9 mouse cellular contexts compared by ENCODE assay signal in the genomic region with DNA sequence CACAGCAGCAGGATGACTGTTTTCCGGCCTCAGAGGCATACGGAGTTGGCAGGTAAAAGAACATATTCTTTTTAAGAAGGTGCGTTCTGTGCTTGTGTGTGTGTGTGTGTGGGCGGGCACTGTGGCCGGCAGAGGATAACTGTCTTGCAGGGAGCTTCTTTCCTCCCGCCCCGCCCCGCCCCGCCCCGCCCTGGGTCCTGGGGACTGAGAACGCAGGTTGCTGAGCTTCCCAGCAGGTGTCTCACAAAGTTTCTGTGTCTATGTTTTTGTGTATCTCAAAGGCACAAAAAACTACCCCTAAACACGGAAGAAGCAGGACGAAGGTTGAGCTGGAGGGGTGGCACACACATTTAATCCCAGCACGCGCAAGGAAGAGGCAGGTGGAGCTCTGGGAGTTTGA. TPM values are rescaled to one million over a fixed set of nuclear protein-coding genes. Genes with fewer than 3 reads are reported as not detected.
DNase-seq lines count a peak whose midpoint lies in the region; ATAC-seq and TF ChIP-seq lines count a peak whose summit lies in the region.
"Had no signal": no experiment of that assay in that cellular context is flagged by ENCODE, and none has a peak within 500 bp of the region (broad histone marks: within the 10 kb centered on the region; RNA-seq: fewer than 3 reads in every experiment).

No protein-coding gene starts in this region.

- TF ChIP-seq CTCF in ES-Bruce4 (IDR thresholded peaks at IDR 0.05; ENCODE audit: low read depth, low read length), result no peak
- TF ChIP-seq CTCF in embryonic fibroblast, embryonic 13.5 days (IDR thresholded peaks at IDR 0.05; ENCODE audit: borderline replicate concordance, insufficient read depth, low read length), result no peak

- H3K27me3 ChIP-seq in heart, embryonic 14.5 days (ENCODE audit: control insufficient read depth, insufficient read depth, low read length), result no peaks in the 10 kb centered on the region
- no peaks in the 10 kb centered on the region for H3K27me3 ChIP-seq in ES-Bruce4 (ENCODE audit: control insufficient read depth, insufficient read depth, low read length, poor library complexity, severe bottlenecking)
- H3K27me3 ChIP-seq in limb, embryonic 11.5 days (ENCODE audit: control insufficient read depth, insufficient read depth, low read length), result no peaks in the 10 kb centered on the region

- intact Hi-C loops in heart, postnatal 36 days (cut with DNase I), result loop anchor here (5.0 kb wide), 1 partner anchor 92 kb away; no protein-coding TSS in a partner anchor

- no peak overlapping the region for H3K4me2 ChIP-seq in heart, embryonic 14.5 days (ENCODE audit: low read length)
- H3K4me2 ChIP-seq in limb, embryonic 11.5 days (ENCODE audit: low read depth, severe bottlenecking), result no peak overlapping the region

- H3K36me3 ChIP-seq in heart, embryonic 14.5 days (ENCODE audit: control insufficient read depth, insufficient read depth, low read length), result peaks cover 45% of the 10 kb centered on the region
- H3K36me3 ChIP-seq in ES-Bruce4 (ENCODE audit: control insufficient read depth, insufficient read depth, low read length, poor library complexity, severe bottlenecking), result peaks cover 16% of the 10 kb centered on the region
- H3K36me3 ChIP-seq in limb, embryonic 11.5 days (ENCODE audit: control insufficient read depth, insufficient read depth, low read length), result peaks cover 6% of the 10 kb centered on the region

- H3K27ac ChIP-seq in heart, embryonic 14.5 days (replicated peaks in 1 of 2; ENCODE audit: control insufficient read depth in 1 of 2, insufficient read depth in 1 of 2, low read depth in 2 of 2, low read length in 2 of 2), result peak overlapping the region; percentile 48 to 61; a peak in 3 of 4 replicates
- peak overlapping the region; percentile 92 for H3K27ac ChIP-seq in ES-Bruce4 (ENCODE audit: insufficient read depth, low read length)
- peak overlapping the region; percentile 16 for H3K27ac ChIP-seq in embryonic fibroblast, embryonic 13.5 days (ENCODE audit: insufficient read depth, low read length)
- H3K27ac ChIP-seq in limb, embryonic 11.5 days (replicated peaks; ENCODE audit: low read depth, low read length), result peak overlapping the region; percentile 78

- H3K9ac ChIP-seq in heart, embryonic 14.5 days (ENCODE audit: low read length), result peak overlapping the region; percentile 44; the same call in 1 of the 2 replicates
- H3K9ac ChIP-seq in ES-Bruce4 (ENCODE audit: low read depth, poor library complexity, severe bottlenecking), result peak overlapping the region; percentile 38
- peak overlapping the region; percentile 44; the same call in 1 of the 2 replicates for H3K9ac ChIP-seq in limb, embryonic 11.5 days (ENCODE audit: low read length)

- no peak for DNase-seq in heart, postnatal 36 days
- DNase-seq in limb, embryonic 11.5 days (ENCODE audit: low spot score), result no peak
- DNase-seq in Muller cell, postnatal 12 days (ENCODE audit: inconsistent ontology term), result no peak
- DNase-seq in cerebellum, adult 11-12 months, result no peak
- no peak for DNase-seq in MN1 (ENCODE audit: low spot score)
- DNase-seq: thymus, postnatal 25 days had no signal

- no peak overlapping the region for H3K4me3 ChIP-seq in heart, embryonic 14.5 days (ENCODE audit: control insufficient read depth in 1 of 2, insufficient read depth in 1 of 2, low read depth in 1 of 2, low read length in 2 of 2)
- H3K4me3 ChIP-seq in ES-Bruce4 (ENCODE audit: low read depth, low read length), result peak overlapping the region; percentile 40
- no peak overlapping the region for H3K4me3 ChIP-seq in embryonic fibroblast, embryonic 13.5 days (ENCODE audit: insufficient read depth, low read length)
- no peak overlapping the region for H3K4me3 ChIP-seq in limb, embryonic 11.5 days (ENCODE audit: low read depth, low read length)

- H3K9me3 ChIP-seq in heart, embryonic 14.5 days (ENCODE audit: control insufficient read depth, low read length), result no peaks in the 10 kb centered on the region
- no peaks in the 10 kb centered on the region for H3K9me3 ChIP-seq in ES-Bruce4 (replicated peaks; ENCODE audit: control insufficient read depth, insufficient read depth, low read length, poor library complexity, severe bottlenecking)
- H3K9me3 ChIP-seq in limb, embryonic 11.5 days (ENCODE audit: control insufficient read depth, low read length), result no peaks in the 10 kb centered on the region

- ATAC-seq in heart, embryonic 14.5 days (ENCODE audit: insufficient number of reproducible peaks, insufficient read depth, low FRiP score, low read depth), result no peak
- no peak for ATAC-seq in limb, embryonic 11.5 days (ENCODE audit: insufficient number of reproducible peaks, low FRiP score, low TSS enrichment, low read depth)

- no peak for TF ChIP-seq EP300 in ES-Bruce4 (IDR thresholded peaks at IDR 0.05; ENCODE audit: insufficient read depth, low read depth, low read length)

- H3K4me1 ChIP-seq in heart, embryonic 14.5 days (ENCODE audit: control insufficient read depth in 2 of 2, insufficient read depth in 2 of 2, low read length in 2 of 2), result peaks cover 17 to 41% of the 10 kb centered on the region in 2 experiments
- H3K4me1 ChIP-seq in ES-Bruce4 (ENCODE audit: control insufficient read depth, insufficient read depth, low read length), result peaks cover 22% of the 10 kb centered on the region
- H3K4me1 ChIP-seq in embryonic fibroblast, embryonic 13.5 days (ENCODE audit: control insufficient read depth, insufficient read depth, low read length), result peaks cover 3% of the 10 kb centered on the region; the same call in 1 of the 2 replicates
- H3K4me1 ChIP-seq in limb, embryonic 11.5 days (ENCODE audit: control insufficient read depth, insufficient read depth, low read length), result peaks cover 13% of the 10 kb centered on the region

- no peak for TF ChIP-seq POLR2A in ES-Bruce4 (IDR thresholded peaks at IDR 0.05; ENCODE audit: insufficient read depth, low read length)
- no peak for TF ChIP-seq POLR2A in embryonic fibroblast, embryonic 13.5 days (IDR thresholded peaks at IDR 0.05; ENCODE audit: low read depth, low read length)

- WGBS in heart, embryonic 14.5 days, result 80% methylated on average over 15 of the region's 15 CpGs
- 62% methylated on average over 15 of the region's 15 CpGs for WGBS in limb, embryonic 11.5 days

RNA-seq across cellular contexts. Expression of gene Bcar1, which starts 25.7 kb away (rescaled TPM):
- polyA plus RNA-seq in heart, embryonic 14.5 days (2014; fragmentation: Nextera tagmentation; extraction: Ambion mirVana), result 49.5 and 50.8 TPM in 2 replicates
- 10 to 100 TPM; 18.8 to 19.1 TPM for total RNA-seq in heart, postnatal 36 days (2021)
- polyA plus RNA-seq in ES-Bruce4 (2011; ENCODE audit: insufficient read depth, insufficient read length, low read depth, missing spikeins), result 59.8 and 64.6 TPM in 2 replicates
- 37.0 and 45.8 TPM in 2 replicates for polyA plus RNA-seq in embryonic fibroblast, embryonic 13.5 days (2011; ENCODE audit: insufficient read length, low read depth, missing spikeins)
- 40.4 and 47.9 TPM in 2 replicates for polyA plus RNA-seq in limb, embryonic 11.5 days (2014; fragmentation: Nextera tagmentation; extraction: Ambion mirVana)

Comparison
In these comparisons a context has a peak if more than half of its experiments do, and no peak if none do; other contexts are left out.
1. H3K27ac ChIP-seq: peak in every context shown above with its lines; median percentile 92 in ES-Bruce4; 78 in limb, embryonic 11.5 days; 54 in heart, embryonic 14.5 days; 16 in embryonic fibroblast, embryonic 13.5 days.